Mouse (Mus musculus) R1 (cell line): ENCODE data around the gene Gm45716.

ENCODE experiments used
- DNase-seq: peaks from one replicate; pipeline ENCODE4 v3.0.0-alpha.2; 2018; ENCODE audit warnings: low read depth, low spot score

Gm45716 gene

GRCm38 (mm10) chr11:90187441-90187840 is at the start of gene Gm45716:
Gene Gm45716 (plus strand): TSS chr11:90187683.
- no peak for DNase-seq

GRCm38 (mm10) chr11:90142393-90142792 is 45.1 kb upstream of the Gm45716 start:
- DNase-seq = no peak

- no peak for DNase-seq
Measured at GRCm38 (mm10) chr11:90142936-90143335, 44.5 kb upstream of the Gm45716 start.

- no peak for DNase-seq
Measured at GRCm38 (mm10) chr11:90146086-90146860, 41.2 kb upstream of the Gm45716 start.

GRCm38 (mm10) chr11:90155066-90155465 is 32.4 kb upstream of the Gm45716 start:
- DNase-seq = no peak

- DNase-seq = no peak
Measured at GRCm38 (mm10) chr11:90155466-90155865, 32.0 kb upstream of the Gm45716 start.

GRCm38 (mm10) chr11:90167771-90168170 is 19.7 kb upstream of the Gm45716 start:
- peak; percentile 42 for DNase-seq

- no peak for DNase-seq
Measured at GRCm38 (mm10) chr11:90168338-90169065, 19.0 kb upstream of the Gm45716 start.

- DNase-seq = no peak
Measured at GRCm38 (mm10) chr11:90169200-90170013, 18.1 kb upstream of the Gm45716 start.

- peak; percentile 68 for DNase-seq
Measured at GRCm38 (mm10) chr11:90170014-90170320, 17.5 kb upstream of the Gm45716 start.

GRCm38 (mm10) chr11:90172331-90172730 is 15.2 kb upstream of the Gm45716 start:
- no peak for DNase-seq

GRCm38 (mm10) chr11:90175634-90176300 is 11.7 kb upstream of the Gm45716 start:
- no peak for DNase-seq

- DNase-seq = no peak
Measured at GRCm38 (mm10) chr11:90177389-90177788, 10.1 kb upstream of the Gm45716 start.

GRCm38 (mm10) chr11:90183361-90183760 is 4.1 kb upstream of the Gm45716 start:
- DNase-seq = no peak

- no peak for DNase-seq
Measured at GRCm38 (mm10) chr11:90184756-90185155, 2.7 kb upstream of the Gm45716 start.

GRCm38 (mm10) chr11:90190156-90190555 is 2.7 kb downstream of the Gm45716 start:
- DNase-seq = no peak

- no peak for DNase-seq
Measured at GRCm38 (mm10) chr11:90194946-90195345, 7.5 kb downstream of the Gm45716 start.

- no peak for DNase-seq
Measured at GRCm38 (mm10) chr11:90195756-90196520, 8.5 kb downstream of the Gm45716 start.

GRCm38 (mm10) chr11:90196521-90197215 is 9.2 kb downstream of the Gm45716 start:
- no peak for DNase-seq

GRCm38 (mm10) chr11:90198048-90198447 is 10.6 kb downstream of the Gm45716 start:
- DNase-seq = no peak
